Mouse (Mus musculus): Measurements from ENCODE around the gene Sult1a1. TPM values are rescaled to one million over a fixed set of nuclear protein-coding genes. Genes with fewer than 3 reads are reported as not detected.

Sult1a1 gene
- polyA plus RNA-seq, 1 experiment from 2014 or later, result 58.4 TPM

DNA sequence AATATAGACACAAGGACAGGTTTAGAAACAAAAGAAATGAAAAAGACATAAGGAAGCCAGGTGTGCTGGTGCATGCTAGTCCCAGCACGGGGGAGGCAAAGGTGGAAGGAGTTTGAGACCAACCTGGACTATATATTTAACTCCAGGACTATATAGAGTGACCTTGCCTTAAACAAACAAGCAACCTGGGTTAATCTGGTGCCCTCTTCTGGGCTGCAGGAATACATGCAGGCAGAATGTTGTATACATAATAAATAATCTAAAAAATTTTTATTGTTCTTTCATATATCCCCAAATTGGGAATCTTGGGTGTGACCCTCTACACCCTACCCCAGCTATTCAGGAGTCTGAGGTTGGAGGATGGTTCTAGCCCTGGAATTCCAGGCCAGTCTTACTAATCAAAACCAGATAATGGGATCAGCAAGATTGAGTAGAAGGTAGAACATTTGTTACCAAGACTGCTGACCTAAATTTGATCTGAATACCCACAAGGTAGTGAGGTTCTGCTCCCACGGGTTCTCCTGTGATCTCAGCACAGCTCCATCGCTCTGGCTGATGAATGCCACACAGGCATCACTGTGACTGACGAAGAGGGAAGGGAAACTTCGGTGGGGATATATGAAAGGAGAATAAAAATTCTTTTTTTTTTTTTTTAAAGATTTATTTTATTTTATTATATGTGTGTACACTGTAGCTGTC, 33.5 kb downstream of the Sult1a1 start:
- Histone ChIP-seq H3K9ac (replicated peaks; ENCODE audit: low read depth) (no peak overlapping the region), H3K27me3 (replicated peaks; ENCODE audit: insufficient read depth, low read length) (no peaks in the 10 kb centered on the region), H3K4me3 (ENCODE audit: low read depth, low read length) (no peak overlapping the region), H3K4me2 (replicated peaks; ENCODE audit: low read depth, low read length) (no peak overlapping the region), H3K36me3 (ENCODE audit: insufficient read depth, low read length) (no peaks in the 10 kb centered on the region), H3K27ac (ENCODE audit: low read length) (no peak overlapping the region), H3K9me3 (ENCODE audit: low read length) (no peaks in the 10 kb centered on the region), H3K4me1 (ENCODE audit: insufficient read depth, low read depth, low read length) (no peaks in the 10 kb centered on the region)
- WGBS, result 65% methylated on average over 5 of the region's 5 CpGs
- ATAC-seq (no peak), DNase-seq (ENCODE audit: low spot score) (no peak)
- TF ChIP-seq CTCF (IDR thresholded peaks at IDR 0.05) (peak; percentile 47), EP300 (IDR thresholded peaks at IDR 0.05) (no peak)

DNA sequence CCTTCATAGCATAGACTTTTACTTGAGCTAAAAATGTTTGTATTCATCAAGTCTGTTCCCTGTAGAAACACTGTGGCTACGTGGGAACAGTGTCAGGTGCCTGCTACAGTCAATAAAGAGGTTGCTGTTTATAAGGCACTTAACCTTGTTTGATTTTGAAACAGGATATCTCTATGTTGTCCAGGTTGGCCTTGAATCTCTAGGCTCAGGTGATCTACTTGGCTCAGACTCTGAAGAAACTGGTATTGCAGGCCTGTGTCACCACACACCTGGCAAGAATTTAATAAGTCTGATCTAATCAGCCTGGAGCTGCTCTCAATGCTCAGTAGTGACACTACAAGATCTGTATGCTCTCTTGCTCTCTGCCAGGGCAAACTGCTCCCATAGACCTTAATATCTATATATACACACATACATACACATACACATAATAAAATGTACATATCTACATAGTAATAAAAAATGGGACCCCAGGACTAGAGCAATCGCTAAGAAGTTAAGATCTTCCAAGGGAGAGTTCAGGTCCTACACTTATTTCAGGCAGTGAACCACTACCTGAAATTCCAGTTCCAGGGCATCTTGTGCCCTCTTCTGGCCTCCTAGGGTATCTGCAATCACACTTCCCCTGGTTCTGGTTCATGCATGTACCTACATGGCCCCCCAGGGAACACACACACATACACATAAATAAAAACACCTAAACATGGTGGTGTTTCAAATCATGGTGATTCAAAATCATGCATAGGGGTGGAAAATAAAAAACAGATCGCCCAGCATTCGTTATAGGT, 39.3 kb downstream of the Sult1a1 start:
- H3K4me1 ChIP-seq (ENCODE audit: insufficient read depth, low read depth, low read length), result no peaks in the 10 kb centered on the region
- peak; percentile 79 for TF ChIP-seq EP300 (IDR thresholded peaks at IDR 0.05)
- peak; percentile 85 for TF ChIP-seq CTCF (IDR thresholded peaks at IDR 0.05)
- peak; percentile 84 for DNase-seq (ENCODE audit: low spot score)
- H3K4me2 ChIP-seq (replicated peaks; ENCODE audit: low read depth, low read length), result no peak overlapping the region
- WGBS, result 6% methylated on average over 4 of the region's 4 CpGs
- no peaks in the 10 kb centered on the region for H3K27me3 ChIP-seq (replicated peaks; ENCODE audit: insufficient read depth, low read length)
- H3K36me3 ChIP-seq (ENCODE audit: insufficient read depth, low read length), result no peaks in the 10 kb centered on the region
- H3K9ac ChIP-seq (replicated peaks; ENCODE audit: low read depth), result no peak overlapping the region
- H3K27ac ChIP-seq (ENCODE audit: low read length), result peak overlapping the region; percentile 43
- no peak overlapping the region for H3K4me3 ChIP-seq (ENCODE audit: low read depth, low read length)
- no peaks in the 10 kb centered on the region for H3K9me3 ChIP-seq (ENCODE audit: low read length)
- ATAC-seq, result peak; percentile 90

- H3K4me2 ChIP-seq (replicated peaks; ENCODE audit: low read depth, low read length), result no peak overlapping the region
- ATAC-seq, result no peak
- no peaks in the 10 kb centered on the region for H3K4me1 ChIP-seq (ENCODE audit: insufficient read depth, low read depth, low read length)
- H3K9ac ChIP-seq (replicated peaks; ENCODE audit: low read depth), result no peak overlapping the region
- DNase-seq (ENCODE audit: low spot score), result no peak
- no peaks in the 10 kb centered on the region for H3K27me3 ChIP-seq (replicated peaks; ENCODE audit: insufficient read depth, low read length)
- no peak overlapping the region for H3K27ac ChIP-seq (ENCODE audit: low read length)
- H3K36me3 ChIP-seq (ENCODE audit: insufficient read depth, low read length), result no peaks in the 10 kb centered on the region
- no peaks in the 10 kb centered on the region for H3K9me3 ChIP-seq (ENCODE audit: low read length)
- TF ChIP-seq CTCF (IDR thresholded peaks at IDR 0.05) (no peak), EP300 (IDR thresholded peaks at IDR 0.05) (no peak)
- H3K4me3 ChIP-seq (ENCODE audit: low read depth, low read length), result no peak overlapping the region
Observed at GRCm38 (mm10) chr7:126635375-126635774, 40.9 kb downstream of the Sult1a1 start.

DNA sequence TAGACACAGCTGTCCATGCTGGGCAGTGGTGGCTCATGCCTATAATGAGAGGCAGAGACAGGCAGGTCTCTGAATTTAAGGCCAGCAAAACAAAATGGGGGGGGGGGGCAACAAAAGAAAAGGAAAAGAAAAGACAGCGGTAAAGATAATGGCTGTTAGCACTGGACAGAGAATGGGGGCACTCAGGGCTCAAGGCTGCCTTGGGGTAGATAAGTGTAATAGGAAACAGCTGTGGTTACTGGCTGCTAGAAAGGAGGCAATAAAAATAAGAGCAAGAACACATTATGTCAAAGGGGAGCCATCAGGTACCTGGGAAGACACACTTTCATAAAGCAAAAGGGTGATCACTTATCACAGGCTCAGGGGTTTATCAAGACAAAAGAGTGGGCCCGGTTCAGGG, 43.8 kb downstream of the Sult1a1 start:
- H3K27ac ChIP-seq (ENCODE audit: low read length), result no peak overlapping the region
- no peaks in the 10 kb centered on the region for H3K36me3 ChIP-seq (ENCODE audit: insufficient read depth, low read length)
- no peak for DNase-seq (ENCODE audit: low spot score)
- WGBS, result 73% methylated on average over 2 of the region's 2 CpGs
- no peaks in the 10 kb centered on the region for H3K9me3 ChIP-seq (ENCODE audit: low read length)
- no peak overlapping the region for H3K9ac ChIP-seq (replicated peaks; ENCODE audit: low read depth)
- no peaks in the 10 kb centered on the region for H3K4me1 ChIP-seq (ENCODE audit: insufficient read depth, low read depth, low read length)
- ATAC-seq, result no peak
- no peak for TF ChIP-seq CTCF (IDR thresholded peaks at IDR 0.05)
- no peak for TF ChIP-seq EP300 (IDR thresholded peaks at IDR 0.05)
- no peak overlapping the region for H3K4me3 ChIP-seq (ENCODE audit: low read depth, low read length)
- H3K4me2 ChIP-seq (replicated peaks; ENCODE audit: low read depth, low read length), result no peak overlapping the region
- H3K27me3 ChIP-seq (replicated peaks; ENCODE audit: insufficient read depth, low read length), result no peaks in the 10 kb centered on the region

DNA sequence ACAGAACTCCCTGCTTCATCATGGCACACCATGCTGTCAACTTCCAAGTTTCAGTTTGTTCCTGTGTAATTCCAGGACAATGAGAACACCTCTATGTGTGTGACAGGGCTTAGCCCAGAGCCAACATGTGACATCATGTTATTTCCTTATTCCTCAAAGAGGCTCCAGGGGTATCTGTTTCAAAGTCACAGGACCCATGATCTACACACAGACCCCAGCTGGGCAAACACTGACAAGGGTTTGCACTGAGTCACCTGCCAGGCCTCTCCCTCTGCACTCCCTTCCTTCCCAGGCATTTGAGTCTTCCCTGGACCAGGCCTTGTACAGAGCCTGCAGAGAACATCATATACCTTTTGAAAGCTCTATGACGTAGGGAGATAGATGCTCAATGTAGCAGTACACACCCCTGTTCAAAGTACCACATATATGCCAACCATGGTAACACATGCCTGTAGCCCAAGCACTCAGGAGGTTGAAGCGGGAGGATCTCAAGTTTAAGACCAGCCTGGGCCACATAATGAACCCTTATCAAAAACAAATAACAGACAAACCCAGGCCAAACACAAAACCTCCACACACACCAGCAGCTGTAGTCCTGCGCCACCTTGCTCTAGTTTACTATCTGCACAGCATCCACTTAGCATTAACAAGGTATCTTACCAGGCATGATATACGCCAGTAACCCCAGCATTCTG, 45.3 kb downstream of the Sult1a1 start, which contains the start of gene Nupr1:
Nupr1 (minus strand) TSS at position 38 of the 695 bp plus-strand sequence.
- Histone ChIP-seq H3K4me1 (ENCODE audit: insufficient read depth, low read depth, low read length) (peaks cover 2% of the 10 kb centered on the region; the same call in 1 of the 2 replicates), H3K27ac (ENCODE audit: low read length) (no peak within 1 kb of the TSS), H3K4me3 (ENCODE audit: low read depth, low read length) (no peak within 1 kb of the TSS), H3K9ac (replicated peaks; ENCODE audit: low read depth) (no peak within 1 kb of the TSS), H3K36me3 (ENCODE audit: insufficient read depth, low read length) (no peaks in the 10 kb centered on the region), H3K9me3 (ENCODE audit: low read length) (no peaks in the 10 kb centered on the region), H3K4me2 (replicated peaks; ENCODE audit: low read depth, low read length) (no peak within 1 kb of the TSS), H3K27me3 (replicated peaks; ENCODE audit: insufficient read depth, low read length) (no peaks in the 10 kb centered on the region)
- TF ChIP-seq EP300 (IDR thresholded peaks at IDR 0.05), result no peak
- ATAC-seq (peak; percentile 45; the same call in 1 of the 2 replicates), DNase-seq (ENCODE audit: low spot score) (peak; percentile 40)
- 77% methylated on average over 4 of the region's 4 CpGs for WGBS

DNA sequence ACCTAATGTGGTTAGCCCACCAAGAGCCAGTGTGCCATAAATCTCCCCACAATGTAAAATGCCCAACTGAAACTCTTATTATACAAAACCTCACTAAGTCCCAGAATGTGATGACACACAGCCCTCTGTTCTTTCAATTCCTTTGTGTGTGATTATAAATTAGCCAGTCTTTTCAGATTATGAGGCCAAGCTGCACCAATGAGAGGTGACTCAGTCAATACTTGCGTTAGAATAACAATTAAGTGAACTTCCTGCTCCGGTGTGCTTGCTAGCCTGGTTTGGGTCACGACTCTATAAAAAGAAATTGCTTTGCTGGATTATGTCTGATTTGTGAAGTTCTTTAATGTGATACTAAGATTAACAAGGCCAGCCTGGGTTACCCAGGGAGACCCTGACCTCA, 46.3 kb downstream of the Sult1a1 start:
- H3K27ac ChIP-seq (ENCODE audit: low read length), result no peak overlapping the region
- 48% methylated on average over 3 of the region's 3 CpGs for WGBS

More for the DNA sequence above, 46.3 kb downstream of the Sult1a1 start:
- ATAC-seq (no peak), DNase-seq (ENCODE audit: low spot score) (no peak)
- H3K36me3 ChIP-seq (ENCODE audit: insufficient read depth, low read length), result no peaks in the 10 kb centered on the region
- no peaks in the 10 kb centered on the region for H3K9me3 ChIP-seq (ENCODE audit: low read length)
- H3K9ac ChIP-seq (replicated peaks; ENCODE audit: low read depth), result no peak overlapping the region
- no peak overlapping the region for H3K4me2 ChIP-seq (replicated peaks; ENCODE audit: low read depth, low read length)
- H3K27me3 ChIP-seq (replicated peaks; ENCODE audit: insufficient read depth, low read length), result no peaks in the 10 kb centered on the region
- H3K4me1 ChIP-seq (ENCODE audit: insufficient read depth, low read depth, low read length), result peaks cover 3% of the 10 kb centered on the region; the same call in 1 of the 2 replicates
- TF ChIP-seq CTCF (IDR thresholded peaks at IDR 0.05), result no peak
- TF ChIP-seq EP300 (IDR thresholded peaks at IDR 0.05), result no peak
- no peak overlapping the region for H3K4me3 ChIP-seq (ENCODE audit: low read depth, low read length)

Data from lung, postnatal 0 days (tissue).